Mouse (Mus musculus) myocyte (in vitro differentiated cells): ENCODE measurements around the gene Nedd9. TPM values are rescaled to one million over a fixed set of nuclear protein-coding genes. Genes with fewer than 3 reads are reported as not detected.

ENCODE experiments used
- H3K27me3 ChIP-seq: one replicate; pipeline ENCODE4 v1.6.1; 2011; ENCODE audit not compliant: control insufficient read depth, insufficient read depth, insufficient read length
- H3K36me3 ChIP-seq: one replicate; pipeline ENCODE4 v1.6.1; 2011; ENCODE audit not compliant: control insufficient read depth, insufficient read depth
- H3K4me2 ChIP-seq: one replicate; pipeline ENCODE4 v1.6.1; 2011; ENCODE audit warnings: low read depth, control low read depth
- H3K4me3 ChIP-seq: one replicate; pipeline ENCODE4 v1.5.1; 2011; ENCODE audit warnings: mild to moderate bottlenecking, control low read depth, moderate library complexity
- H3K79me2 ChIP-seq: one replicate; pipeline ENCODE4 v1.6.1; 2011; ENCODE audit not compliant: control insufficient read depth, insufficient read depth
- H3ac ChIP-seq: one replicate; pipeline ENCODE4 v1.6.1; 2011; ENCODE audit not compliant: control insufficient read depth, insufficient read length
- CEBPB ChIP-seq: IDR thresholded peaks from 2 replicates; pipeline ENCODE4 v1.6.1; 2011; ENCODE audit warnings: mild to moderate bottlenecking, moderate library complexity; ENCODE audit not compliant: poor library complexity, insufficient read depth, severe bottlenecking
- E2F4 ChIP-seq: IDR thresholded peaks from one replicate; pipeline ENCODE4 v1.6.1; 2011; ENCODE audit warnings: mild to moderate bottlenecking, control low read depth, moderate library complexity; ENCODE audit not compliant: insufficient read depth
- MAX ChIP-seq: IDR thresholded peaks from one replicate; pipeline ENCODE4 v1.6.1; 2011; ENCODE audit warnings: low read depth, mild to moderate bottlenecking, control low read depth
- MYOD1 ChIP-seq, 3 experiments: IDR thresholded peaks; one replicate each; pipeline ENCODE4 v1.6.1; 2011; ENCODE audit warnings: control low read depth in 2 of 3, low read depth in 2 of 3, mild to moderate bottlenecking in 2 of 3, moderate library complexity in 1 of 3; ENCODE audit not compliant: insufficient read length in 2 of 3, control insufficient read depth in 1 of 3
- MYOG ChIP-seq, 3 experiments: IDR thresholded peaks; one replicate each; pipeline ENCODE4 v1.6.1; 2011; ENCODE audit warnings: control low read depth in 2 of 3, low read depth in 2 of 3, mild to moderate bottlenecking in 2 of 3; ENCODE audit not compliant: insufficient read length in 2 of 3, control insufficient read depth in 1 of 3, insufficient read depth in 1 of 3
- POLR2A ChIP-seq: IDR thresholded peaks from one replicate; pipeline ENCODE4 v1.6.1; 2011; ENCODE audit warnings: low read depth, mild to moderate bottlenecking, control low read depth, moderate library complexity; ENCODE audit not compliant: insufficient read length
- POLR2AphosphoS2 ChIP-seq: IDR thresholded peaks from one replicate; pipeline ENCODE4 v1.6.1; 2011; ENCODE audit warnings: low read depth, control low read depth; ENCODE audit not compliant: insufficient read length
- REST ChIP-seq: IDR thresholded peaks from one replicate; pipeline ENCODE4 v1.6.1; 2011; ENCODE audit warnings: mild to moderate bottlenecking, control low read depth, moderate library complexity; ENCODE audit not compliant: insufficient read depth, insufficient read length
- SRF ChIP-seq: IDR thresholded peaks from one replicate; pipeline ENCODE4 v1.6.1; 2011; ENCODE audit warnings: low read depth; ENCODE audit not compliant: control insufficient read depth, insufficient read length
- TCF12 ChIP-seq: IDR thresholded peaks from one replicate; pipeline ENCODE4 v1.6.1; 2011; ENCODE audit warnings: mild to moderate bottlenecking, control low read depth; ENCODE audit not compliant: poor library complexity, insufficient read depth, severe bottlenecking
- TCF3 ChIP-seq: IDR thresholded peaks from one replicate; pipeline ENCODE4 v1.6.1; 2011; ENCODE audit warnings: low read depth, control low read depth; ENCODE audit not compliant: insufficient read length
- USF1 ChIP-seq: IDR thresholded peaks from one replicate; pipeline ENCODE4 v1.6.1; 2011; ENCODE audit warnings: low read depth, mild to moderate bottlenecking, control low read depth, moderate library complexity
- polyA plus RNA-seq: library from polyadenylated mRNA; unstranded; fragments of >200 nt; fragmentation: generic; extraction: Trizol; gene quantifications from one replicate; pipeline ENCODE4 v1.2.1, GENCODE M21; 2012; ENCODE audit warnings: missing spikeins

Gene Nedd9
- polyA plus RNA-seq, 1 experiment = 11.6 TPM

- TF ChIP-seq CEBPB (no peak), POLR2A (no peak), POLR2AphosphoS2 (no peak), E2F4 (no peak), SRF (no peak), REST (no peak), TCF12 (no peak), USF1 (no peak), TCF3 (no peak), MAX (no peak), MYOD1 (IDR thresholded peaks at IDR 0.05; ENCODE audit: control insufficient read depth in 1 of 3, insufficient read length in 2 of 3, low read depth in 2 of 3) (no peak), MYOG (IDR thresholded peaks at IDR 0.05; ENCODE audit: control insufficient read depth in 1 of 3, insufficient read depth in 1 of 3, insufficient read length in 2 of 3, low read depth in 2 of 3) (no peak)
- H3K79me2 ChIP-seq = no peaks in the 10 kb centered on the region
- H3K4me3 ChIP-seq = no peak overlapping the region
- no peaks in the 10 kb centered on the region for H3K36me3 ChIP-seq
- no peak overlapping the region for H3K4me2 ChIP-seq
- no peak overlapping the region for H3ac ChIP-seq
- no peaks in the 10 kb centered on the region for H3K27me3 ChIP-seq
Measured at GRCm38 (mm10) chr13:41364273-41364672, 122.9 kb downstream of the Nedd9 start.

GRCm38 (mm10) chr13:41362909-41363308, 124.3 kb downstream of the Nedd9 start:
- no peak overlapping the region for H3ac ChIP-seq
- TF ChIP-seq MYOD1 (IDR thresholded peaks at IDR 0.05; ENCODE audit: control insufficient read depth in 1 of 3, insufficient read length in 2 of 3, low read depth in 2 of 3) (no peak), POLR2A (no peak), TCF12 (no peak), POLR2AphosphoS2 (no peak), USF1 (no peak), TCF3 (no peak), REST (no peak), E2F4 (no peak)
- H3K4me3 ChIP-seq = no peak overlapping the region
- peaks cover 6% of the 10 kb centered on the region for H3K79me2 ChIP-seq
- H3K27me3 ChIP-seq = no peaks in the 10 kb centered on the region
- H3K36me3 ChIP-seq = no peaks in the 10 kb centered on the region
- H3K4me2 ChIP-seq = no peak overlapping the region

DNA sequence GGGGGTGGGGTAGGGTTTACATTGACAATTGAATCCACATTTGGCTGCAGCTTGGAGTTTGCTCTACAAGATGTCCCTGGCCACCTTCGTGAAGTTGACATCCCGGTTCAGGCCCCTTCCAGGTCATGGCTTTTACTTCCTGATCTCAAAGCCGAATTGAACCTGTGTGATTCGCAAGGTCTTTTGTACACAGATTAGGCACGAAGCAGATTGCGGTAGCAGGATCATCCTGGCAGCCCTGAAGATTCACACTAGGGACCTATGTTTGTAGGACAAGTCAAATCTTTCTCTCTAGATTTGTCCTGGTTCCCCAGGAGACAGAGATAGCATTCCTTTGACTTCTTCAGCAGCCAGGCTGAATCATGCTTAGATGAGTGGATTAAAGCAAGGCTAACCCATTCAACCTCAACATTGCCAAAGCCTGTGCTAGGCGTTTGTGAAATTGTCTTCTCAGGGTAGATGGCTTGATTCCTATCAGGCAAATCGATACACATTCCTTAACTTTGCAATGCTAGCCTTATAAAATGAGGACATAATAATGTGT, 126.8 kb downstream of the Nedd9 start:
- TF ChIP-seq REST (no peak), MYOD1 (IDR thresholded peaks at IDR 0.05; ENCODE audit: control insufficient read depth in 1 of 3, insufficient read length in 2 of 3, low read depth in 2 of 3) (no peak), POLR2A (no peak), TCF12 (no peak), TCF3 (no peak), CEBPB (no peak), E2F4 (no peak), MYOG (IDR thresholded peaks at IDR 0.05; ENCODE audit: control insufficient read depth in 1 of 3, insufficient read depth in 1 of 3, insufficient read length in 2 of 3, low read depth in 2 of 3) (no peak), MAX (no peak), USF1 (no peak), POLR2AphosphoS2 (no peak), SRF (no peak)
- H3K4me2 ChIP-seq = no peak overlapping the region
- H3K79me2 ChIP-seq = peaks cover 32% of the 10 kb centered on the region
- H3ac ChIP-seq = no peak overlapping the region
- no peak overlapping the region for H3K4me3 ChIP-seq
- no peaks in the 10 kb centered on the region for H3K36me3 ChIP-seq
- H3K27me3 ChIP-seq = no peaks in the 10 kb centered on the region

GRCm38 (mm10) chr13:41359330-41360215, 127.6 kb downstream of the Nedd9 start:
- no peak for TF ChIP-seq USF1
- TF ChIP-seq CEBPB = no peak
- TF ChIP-seq MYOD1 (IDR thresholded peaks at IDR 0.05; ENCODE audit: control insufficient read depth in 1 of 3, insufficient read length in 2 of 3, low read depth in 2 of 3) = no peak
- TF ChIP-seq SRF = no peak
- Histone ChIP-seq H3K36me3 (no peaks in the 10 kb centered on the region), H3K79me2 (peaks cover 40% of the 10 kb centered on the region), H3K4me3 (peak overlapping the region; percentile 87), H3K4me2 (peak overlapping the region; percentile 67), H3ac (no peak overlapping the region), H3K27me3 (no peaks in the 10 kb centered on the region)
